In the genomic region with DNA sequence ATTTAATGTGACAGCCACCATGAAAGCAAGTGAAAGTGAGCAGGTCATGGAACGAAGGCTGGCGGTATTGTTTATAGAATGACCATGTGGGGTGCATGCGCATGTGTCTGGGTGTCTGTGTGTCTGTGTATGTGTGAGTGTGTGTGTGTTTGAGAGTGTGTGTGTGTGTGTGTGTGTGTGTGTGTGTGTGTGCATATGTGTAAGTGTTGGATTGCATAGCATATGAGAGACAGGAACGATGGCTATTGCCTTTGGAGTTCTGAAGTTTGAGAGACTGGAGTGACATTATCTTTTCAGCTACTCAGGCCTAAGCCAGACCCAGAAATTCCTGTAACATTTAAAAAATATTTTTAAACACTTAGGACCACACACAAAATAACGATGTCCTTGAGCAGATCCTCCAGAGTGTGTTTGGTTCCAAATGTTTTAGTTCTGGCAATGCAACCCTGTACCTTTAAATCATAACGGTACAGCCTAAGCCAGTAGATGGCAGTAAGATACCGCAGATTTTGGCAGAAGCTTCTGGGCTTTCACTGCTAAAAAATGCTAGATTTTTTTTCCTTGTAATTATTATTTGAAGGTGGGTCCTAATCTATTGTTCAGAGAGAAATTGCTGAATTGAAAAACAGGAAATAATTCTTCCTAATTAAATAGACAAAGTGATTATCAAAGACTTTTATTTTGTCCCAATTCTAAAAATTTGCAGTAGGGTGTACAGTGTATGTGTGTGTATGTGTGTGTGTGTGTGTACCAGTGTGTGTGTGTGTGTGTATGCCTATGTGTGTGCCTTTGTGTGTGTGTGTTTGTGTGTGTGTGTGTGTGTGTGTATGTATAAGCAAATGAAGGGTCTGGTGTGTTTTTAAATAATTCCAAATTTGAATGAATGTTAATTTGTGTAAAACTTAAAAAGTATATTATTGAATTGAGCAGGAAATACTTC, we compare ENCODE assay signal across 9 mouse cellular contexts.
A peak's percentile ranks its signal among the peaks of the same experiment; 100 is the strongest.
DNase-seq lines count a peak whose midpoint lies in the region; ATAC-seq lines count a peak whose summit lies in the region.
"Had no signal": no experiment of that assay in that cellular context is flagged by ENCODE, and none has a peak within 500 bp of the region (broad histone marks: within the 10 kb centered on the region; RNA-seq: fewer than 3 reads in every experiment).

No protein-coding gene starts in this region.

- DNase-seq in neural tube, embryonic 10.5 days (ENCODE audit: extremely low spot score, low spot score): peak; percentile 32
- DNase-seq in brain, adult 2 months (ENCODE audit: low read depth, low spot score): peak; percentile 73
- DNase-seq in frontal cortex, adult 2 months (ENCODE audit: extremely low spot score in 1 of 2, low spot score in 1 of 2): peak; percentile 14 to 78
- peak; percentile 14 to 36 for DNase-seq in layer of hippocampus, adult 8-10 months (ENCODE audit: low spot score in 2 of 2)
- peak; percentile 92 for DNase-seq in midbrain, embryonic 11.5 days (ENCODE audit: low spot score, missing footprints)
- no peak for DNase-seq in B cell, adult 2 months

- H3K9ac ChIP-seq in neural tube, embryonic 15.5 days (replicated peaks): no peak overlapping the region
- no peak overlapping the region for H3K9ac ChIP-seq in midbrain, embryonic 11.5 days (ENCODE audit: low read length)
- H3K9ac ChIP-seq: limb, embryonic 12.5 days had no signal

- H3K9me3 ChIP-seq in neural tube, embryonic 15.5 days (replicated peaks): no peaks in the 10 kb centered on the region
- H3K9me3 ChIP-seq in midbrain, embryonic 11.5 days (ENCODE audit: control insufficient read depth, low read length): no peaks in the 10 kb centered on the region
- H3K9me3 ChIP-seq: limb, embryonic 12.5 days had no signal

- 63% methylated on average over 7 of the region's 7 CpGs for WGBS in neural tube, embryonic 15.5 days
- WGBS in midbrain, embryonic 11.5 days: 63% methylated on average over 7 of the region's 7 CpGs

- H3K4me1 ChIP-seq in neural tube, embryonic 15.5 days: no peaks in the 10 kb centered on the region
- peaks cover 6% of the 10 kb centered on the region for H3K4me1 ChIP-seq in midbrain, embryonic 11.5 days (ENCODE audit: control insufficient read depth, insufficient read depth, low read length)

- ATAC-seq in neural tube, embryonic 15.5 days (ENCODE audit: low FRiP score): no peak
- peak; percentile 73 for ATAC-seq in midbrain, embryonic 11.5 days (ENCODE audit: low FRiP score)
- ATAC-seq in granulocyte monocyte progenitor cell, adult 5-6 weeks (replicated peaks; ENCODE audit: poor library complexity, severe bottlenecking): no peak

- H3K4me2 ChIP-seq in neural tube, embryonic 15.5 days: no peak overlapping the region
- H3K4me2 ChIP-seq in midbrain, embryonic 11.5 days: no peak overlapping the region
- H3K4me2 ChIP-seq: limb, embryonic 12.5 days had no signal

- H3K27ac ChIP-seq in neural tube, embryonic 15.5 days (replicated peaks): no peak overlapping the region
- no peak overlapping the region for H3K27ac ChIP-seq in midbrain, embryonic 11.5 days (ENCODE audit: low read depth, low read length)
- H3K27ac ChIP-seq: limb, embryonic 12.5 days had no signal

- H3K36me3 ChIP-seq in neural tube, embryonic 15.5 days: no peaks in the 10 kb centered on the region
- no peaks in the 10 kb centered on the region for H3K36me3 ChIP-seq in midbrain, embryonic 11.5 days (ENCODE audit: control insufficient read depth, insufficient read depth, low read length)
- H3K36me3 ChIP-seq: limb, embryonic 12.5 days had no signal

- H3K4me3 ChIP-seq in neural tube, embryonic 15.5 days (replicated peaks): no peak overlapping the region
- no peak overlapping the region for H3K4me3 ChIP-seq in midbrain, embryonic 11.5 days (ENCODE audit: low read depth, low read length)
- H3K4me3 ChIP-seq: limb, embryonic 12.5 days had no signal

- H3K27me3 ChIP-seq in neural tube, embryonic 15.5 days (replicated peaks): 0 out of 2 replicates have a peak, but pooled peaks cover 3% of the 10 kb centered on the region
- no peaks in the 10 kb centered on the region for H3K27me3 ChIP-seq in midbrain, embryonic 11.5 days (ENCODE audit: control insufficient read depth, insufficient read depth, low read length)

Comparison
In these comparisons a context has a peak if more than half of its experiments do, and no peak if none do; other contexts are left out.
1. DNase-seq: peak in neural tube, embryonic 10.5 days (single experiment), brain, adult 2 months (single experiment), frontal cortex, adult 2 months (2 of 2), layer of hippocampus, adult 8-10 months (2 of 2) and midbrain, embryonic 11.5 days (single experiment); none in B cell, adult 2 months (0 of 2).